Mouse (Mus musculus) natural killer cell, adult 2 months (primary cell): ENCODE measurements at regions not wholly inside any gene's neighbourhood (a gene's known extent, or its start where the extent isn't known, plus 50 kb on each side); places are given as distances from the start of the nearest gene placed in this dataset.
A peak's percentile ranks its signal among the peaks of the same experiment; 100 is the strongest.

ENCODE experiments used
- DNase-seq, 2 experiments: peaks; one replicate each; pipeline ENCODE4 v3.0.0; 2022; ENCODE audit warnings: low spot score in 2 of 2

GRCm38 (mm10) chr4:35417866-35418265 lies 191.9 kb upstream of the C9orf72 start:
- no peak for DNase-seq

GRCm38 (mm10) chr4:35413488-35413887 lies 187.5 kb upstream of the C9orf72 start:
- no peak for DNase-seq

GRCm38 (mm10) chr4:35405301-35406006 lies 179.5 kb upstream of the C9orf72 start:
- no peak for DNase-seq

GRCm38 (mm10) chr4:35404068-35404467 lies 178.1 kb upstream of the C9orf72 start:
- DNase-seq, result no peak

- DNase-seq, result no peak
These were observed 177.6 kb upstream of the C9orf72 start for GRCm38 (mm10) chr4:35403594-35403993.

- no peak for DNase-seq
These were observed 176.6 kb upstream of the C9orf72 start for GRCm38 (mm10) chr4:35402376-35403133.

GRCm38 (mm10) chr4:35401783-35402182 lies 175.8 kb upstream of the C9orf72 start:
- DNase-seq, result no peak

- no peak for DNase-seq
These were observed 174.5 kb upstream of the C9orf72 start for GRCm38 (mm10) chr4:35400511-35400910.

GRCm38 (mm10) chr4:35395583-35395877 lies 169.6 kb upstream of the C9orf72 start:
- no peak for DNase-seq

- DNase-seq, result no peak
These were observed 169.0 kb upstream of the C9orf72 start for GRCm38 (mm10) chr4:35394821-35395582.

- DNase-seq, result no peak
These were observed 149.8 kb upstream of the C9orf72 start for GRCm38 (mm10) chr4:35375791-35376190.

GRCm38 (mm10) chr4:35373213-35373860 lies 147.4 kb upstream of the C9orf72 start:
- DNase-seq, result no peak

GRCm38 (mm10) chr4:35372528-35373212 lies 146.7 kb upstream of the C9orf72 start:
- DNase-seq, result peak in 1 of 2 experiments; percentile 21

- no peak for DNase-seq
These were observed 138.2 kb upstream of the C9orf72 start for GRCm38 (mm10) chr4:35364161-35364560.

GRCm38 (mm10) chr4:35362176-35362575 lies 136.2 kb upstream of the C9orf72 start:
- no peak for DNase-seq

GRCm38 (mm10) chr4:35359376-35359775 lies 133.4 kb upstream of the C9orf72 start:
- DNase-seq, result no peak

GRCm38 (mm10) chr4:35356904-35357563 lies 131.1 kb upstream of the C9orf72 start:
- DNase-seq, result no peak

GRCm38 (mm10) chr4:35356051-35356450 lies 130.1 kb upstream of the C9orf72 start:
- no peak for DNase-seq

GRCm38 (mm10) chr4:35354046-35354445 lies 128.1 kb upstream of the C9orf72 start:
- no peak for DNase-seq

GRCm38 (mm10) chr4:35352606-35353005 lies 126.6 kb upstream of the C9orf72 start:
- DNase-seq, result no peak

GRCm38 (mm10) chr4:35350465-35350864 lies 124.5 kb upstream of the C9orf72 start:
- no peak for DNase-seq
